Mouse (Mus musculus) limb, embryonic 12.5 days (tissue): Measurements from ENCODE around the gene Tbc1d22a. TPM values are rescaled to one million over a fixed set of nuclear protein-coding genes. Genes with fewer than 3 reads are reported as not detected.

Experiments
- ATAC-seq: fragments of 200-750 bp; cut with Nextera tagmentation; 2 replicates; pipeline ENCODE4 v1.8.0; 2017; ENCODE audit warnings: low read depth, moderate TSS enrichment; ENCODE audit not compliant: insufficient number of reproducible peaks, insufficient read depth, low FRiP score, low TSS enrichment
- H3K27ac ChIP-seq: fragments of 300-500 bp; sonication (generic); 2 replicates; pipeline ENCODE4 v1.5.1; 2016; ENCODE audit warnings: mild to moderate bottlenecking, moderate library complexity
- H3K27me3 ChIP-seq: fragments of 300-500 bp; sonication (generic); 2 replicates; pipeline ENCODE4 v1.6.1; 2016; ENCODE audit warnings: mild to moderate bottlenecking, moderate library complexity
- H3K36me3 ChIP-seq: fragments of 300-500 bp; sonication (generic); 2 replicates; pipeline ENCODE4 v1.6.1; 2016; ENCODE audit warnings: mild to moderate bottlenecking, moderate library complexity
- H3K4me1 ChIP-seq: fragments of 300-500 bp; sonication (generic); replicated peaks from 2 replicates; pipeline ENCODE4 v1.6.1; 2016
- H3K4me2 ChIP-seq: fragments of 300-500 bp; sonication (generic); 2 replicates; pipeline ENCODE4 v1.6.1; 2016; ENCODE audit warnings: mild to moderate bottlenecking, moderate library complexity
- H3K4me3 ChIP-seq: fragments of 300-500 bp; sonication (generic); replicated peaks from 2 replicates; pipeline ENCODE4 v1.5.1; 2016; ENCODE audit warnings: mild to moderate bottlenecking
- H3K9ac ChIP-seq: fragments of 300-500 bp; sonication (generic); replicated peaks from 2 replicates; pipeline ENCODE4 v1.6.1; 2016; ENCODE audit warnings: mild to moderate bottlenecking, moderate library complexity
- H3K9me3 ChIP-seq: fragments of 300-500 bp; sonication (generic); 2 replicates; pipeline ENCODE4 v1.6.1; 2016; ENCODE audit warnings: mild to moderate bottlenecking, moderate library complexity
- WGBS: fragments of 180-500 bp; shearing (Covaris S2); methylation state at CpG from one replicate; pipeline ENCODE4 v1.1.7; 2016; 5-methylcytosine and 5-hydroxymethylcytosine counted together
- polyA plus RNA-seq: library from polyadenylated mRNA; unstranded; fragments of >200 nt; fragmentation: Nextera tagmentation; extraction: Ambion mirVana; gene quantifications from 2 replicates; pipeline ENCODE4 v1.2.1, GENCODE M21; 2016

Tbc1d22a gene
- polyA plus RNA-seq, 1 experiment from 2014 or later, result 12.1 TPM

DNA sequence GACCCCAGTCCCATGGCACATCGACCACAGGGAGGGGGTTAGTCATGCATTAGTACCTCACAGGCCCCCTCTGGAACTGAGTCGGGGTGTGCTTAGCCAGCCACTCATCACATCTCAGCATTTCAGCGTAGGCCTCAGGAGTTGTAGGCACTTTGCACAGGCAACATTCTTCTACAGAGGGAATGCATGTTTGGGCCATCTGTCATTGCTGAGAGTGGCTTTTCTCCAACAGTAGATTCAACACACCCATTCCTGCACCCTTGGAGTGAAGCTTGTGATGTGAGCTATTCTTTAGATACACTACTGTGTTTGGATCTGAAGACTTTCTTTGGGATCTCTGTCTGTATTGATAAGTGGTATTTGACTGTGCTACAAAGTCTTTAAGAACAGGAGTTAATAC, 75.8 kb downstream of the Tbc1d22a start:
- no peak overlapping the region for H3K27ac ChIP-seq

DNA sequence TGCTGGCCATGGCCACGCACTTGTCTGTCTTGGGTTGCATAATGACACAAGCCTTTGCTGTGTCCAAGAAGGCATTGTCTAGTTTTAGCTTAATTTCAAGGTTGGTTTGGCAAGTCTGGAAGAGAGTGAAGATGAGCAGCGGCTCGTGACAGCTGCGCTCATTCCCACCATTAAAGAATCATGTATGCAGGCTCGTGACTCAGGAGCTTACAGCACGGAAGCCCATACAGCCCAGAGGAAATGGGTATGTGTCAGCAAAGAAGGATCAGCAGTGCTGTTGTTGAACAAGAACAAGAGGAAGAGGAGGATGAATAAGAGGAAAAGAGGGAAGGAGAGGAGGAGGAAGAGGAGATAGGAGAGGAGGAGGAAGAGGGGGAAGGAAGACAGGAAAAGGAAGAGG, 78.0 kb downstream of the Tbc1d22a start:
- Histone ChIP-seq H3K4me1 (peaks cover 13% of the 10 kb centered on the region), H3K9me3 (no peaks in the 10 kb centered on the region), H3K4me2 (no peak overlapping the region), H3K4me3 (no peak overlapping the region), H3K9ac (no peak overlapping the region), H3K27me3 (no peaks in the 10 kb centered on the region), H3K36me3 (no peaks in the 10 kb centered on the region), H3K27ac (no peak overlapping the region)
- no peak for ATAC-seq
- WGBS, result 90% methylated on average over 6 of the region's 6 CpGs

More for the DNA sequence above, 75.8 kb downstream of the Tbc1d22a start:
- no peak overlapping the region for H3K9ac ChIP-seq
- H3K9me3 ChIP-seq, result no peaks in the 10 kb centered on the region
- peaks cover 7% of the 10 kb centered on the region; the same call in 1 of the 2 replicates for H3K4me1 ChIP-seq
- no peaks in the 10 kb centered on the region for H3K27me3 ChIP-seq
- 80% methylated on average over 3 of the region's 3 CpGs for WGBS
- ATAC-seq, result no peak
- H3K4me3 ChIP-seq, result no peak overlapping the region
- H3K4me2 ChIP-seq, result no peak overlapping the region
- H3K36me3 ChIP-seq, result no peaks in the 10 kb centered on the region

GRCm38 (mm10) chr15:86294426-86294825, 80.2 kb downstream of the Tbc1d22a start:
- WGBS, result 92% methylated on average over 3 of the region's 3 CpGs
- Histone ChIP-seq H3K4me1 (peaks cover 13% of the 10 kb centered on the region), H3K27ac (no peak overlapping the region), H3K36me3 (no peaks in the 10 kb centered on the region), H3K9me3 (no peaks in the 10 kb centered on the region), H3K9ac (no peak overlapping the region), H3K4me3 (no peak overlapping the region), H3K27me3 (no peaks in the 10 kb centered on the region), H3K4me2 (no peak overlapping the region)
- no peak for ATAC-seq

DNA sequence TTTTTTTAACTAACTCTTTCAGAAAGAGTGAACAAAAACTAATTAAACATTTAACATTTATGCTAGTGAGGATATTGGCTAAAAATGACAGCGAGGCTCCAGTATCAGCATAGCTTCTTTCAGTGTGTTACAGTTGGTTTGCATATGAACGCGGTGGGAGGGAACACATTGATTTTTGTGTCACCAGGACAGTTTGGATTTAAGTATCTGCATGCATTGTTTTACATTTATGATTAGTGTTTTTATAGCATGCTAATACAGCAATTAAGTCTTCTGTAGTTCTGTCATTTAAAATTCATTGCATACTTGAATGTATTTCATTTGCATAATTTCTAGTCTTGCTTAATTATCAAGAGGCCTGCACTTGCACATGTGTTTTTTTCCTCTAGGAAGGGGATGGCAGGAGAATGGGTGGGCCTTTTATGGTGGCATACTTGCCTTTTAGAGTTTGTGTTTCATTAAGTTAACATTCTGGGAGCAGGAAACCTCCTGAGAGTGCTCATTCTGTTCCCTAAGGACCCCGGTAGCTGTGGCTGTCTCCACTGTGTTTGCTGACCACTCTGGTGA, 81.5 kb downstream of the Tbc1d22a start:
- no peaks in the 10 kb centered on the region for H3K9me3 ChIP-seq

DNA sequence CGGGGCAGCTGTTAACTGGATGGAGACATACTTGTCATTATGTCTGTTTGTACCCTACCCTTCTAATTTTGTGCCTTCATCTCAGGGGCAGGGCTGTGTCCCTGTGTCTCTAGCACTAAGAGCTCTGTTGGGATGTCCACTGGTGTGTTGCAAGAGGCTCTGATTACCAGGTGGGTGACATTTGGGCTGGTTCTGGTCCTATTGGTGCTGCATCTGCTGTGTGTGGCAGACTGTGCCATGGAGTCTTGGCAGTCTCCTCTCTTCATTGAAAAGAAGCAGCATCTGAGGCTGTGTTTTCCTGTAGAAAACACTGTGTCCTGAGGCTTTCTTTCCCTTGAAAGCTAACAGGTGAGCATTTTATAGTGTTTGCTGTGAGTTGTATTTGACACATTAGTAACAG, 83.0 kb downstream of the Tbc1d22a start:
- Histone ChIP-seq H3K27ac (no peak overlapping the region), H3K27me3 (no peaks in the 10 kb centered on the region), H3K4me2 (no peak overlapping the region), H3K9me3 (no peaks in the 10 kb centered on the region), H3K36me3 (no peaks in the 10 kb centered on the region), H3K9ac (no peak overlapping the region), H3K4me1 (peaks cover 13% of the 10 kb centered on the region), H3K4me3 (no peak overlapping the region)
- whole genome bisulfite sequencing, result 88% methylated on average over 1 of the region's 1 CpGs
- ATAC-seq, result no peak

More for the DNA sequence above, 81.5 kb downstream of the Tbc1d22a start:
- H3K4me1 ChIP-seq, result peaks cover 13% of the 10 kb centered on the region
- no peak overlapping the region for H3K27ac ChIP-seq
- H3K4me3 ChIP-seq, result no peak overlapping the region
- WGBS, result 68% methylated on average over 4 of the region's 4 CpGs
- ATAC-seq, result no peak
- no peak overlapping the region for H3K9ac ChIP-seq
- H3K27me3 ChIP-seq, result no peaks in the 10 kb centered on the region
- H3K36me3 ChIP-seq, result no peaks in the 10 kb centered on the region
- no peak overlapping the region for H3K4me2 ChIP-seq

DNA sequence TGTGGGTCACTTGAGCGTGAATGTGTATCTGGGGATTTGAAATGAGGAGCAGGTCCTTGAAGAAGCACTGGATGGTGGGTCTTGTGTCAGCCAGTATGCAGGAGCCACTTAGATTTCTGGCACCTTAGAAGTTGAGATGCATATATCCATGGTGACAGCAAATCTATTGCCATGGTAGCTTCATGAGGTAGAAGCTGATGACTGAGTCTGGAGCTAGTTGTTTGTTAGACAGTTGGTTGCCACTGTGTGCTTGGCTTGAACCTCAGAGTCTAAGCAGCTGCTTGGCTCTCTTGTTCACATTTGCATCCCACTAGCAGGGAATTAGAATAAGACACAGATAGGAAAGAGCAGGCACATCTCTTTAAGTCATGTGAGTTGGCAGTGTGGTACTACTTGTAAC, 89.6 kb downstream of the Tbc1d22a start:
- H3K9me3 ChIP-seq, result no peaks in the 10 kb centered on the region
- no peaks in the 10 kb centered on the region for H3K4me1 ChIP-seq
- no peak overlapping the region for H3K27ac ChIP-seq
- no peaks in the 10 kb centered on the region for H3K27me3 ChIP-seq
- 93% methylated on average over 1 of the region's 1 CpGs for WGBS
- no peak overlapping the region for H3K4me3 ChIP-seq
- ATAC-seq, result no peak
- no peaks in the 10 kb centered on the region for H3K36me3 ChIP-seq
- no peak overlapping the region for H3K4me2 ChIP-seq
- H3K9ac ChIP-seq, result no peak overlapping the region

GRCm38 (mm10) chr15:86304861-86305260, 90.6 kb downstream of the Tbc1d22a start:
- 80% methylated on average over 3 of the region's 3 CpGs for WGBS
- Histone ChIP-seq H3K9me3 (no peaks in the 10 kb centered on the region), H3K4me2 (no peak overlapping the region), H3K36me3 (no peaks in the 10 kb centered on the region), H3K4me3 (no peak overlapping the region), H3K27ac (no peak overlapping the region), H3K9ac (no peak overlapping the region), H3K27me3 (no peaks in the 10 kb centered on the region), H3K4me1 (0 out of 2 replicates have a peak, but pooled peaks cover 4% of the 10 kb centered on the region)
- no peak for ATAC-seq

DNA sequence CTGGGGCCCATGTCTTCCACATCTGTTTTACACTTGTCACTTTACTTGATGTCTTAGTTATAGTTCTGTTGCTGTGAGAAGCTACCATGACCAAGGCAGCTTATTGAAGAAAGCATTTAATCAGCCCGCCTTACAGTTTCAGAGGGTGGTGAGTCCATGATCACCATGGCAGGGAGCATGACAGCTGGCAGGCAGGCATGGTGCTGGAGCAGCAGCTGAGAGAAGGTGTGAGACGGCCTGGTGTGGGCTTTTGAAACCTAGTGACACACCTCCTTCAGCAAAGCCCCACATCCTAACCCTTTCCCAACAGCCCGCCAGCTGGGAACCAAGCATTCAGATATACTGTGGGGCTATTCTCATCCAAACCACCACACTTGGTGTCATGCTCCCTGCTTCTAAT, 91.0 kb downstream of the Tbc1d22a start:
- 76% methylated on average over 3 of the region's 3 CpGs for WGBS
- no peaks in the 10 kb centered on the region for H3K9me3 ChIP-seq
- H3K27me3 ChIP-seq, result no peaks in the 10 kb centered on the region
- H3K36me3 ChIP-seq, result no peaks in the 10 kb centered on the region
- no peak overlapping the region for H3K9ac ChIP-seq
- no peak overlapping the region for H3K4me3 ChIP-seq
- no peak for ATAC-seq
- no peak overlapping the region for H3K27ac ChIP-seq
- no peak overlapping the region for H3K4me2 ChIP-seq
- 0 out of 2 replicates have a peak, but pooled peaks cover 4% of the 10 kb centered on the region for H3K4me1 ChIP-seq

- H3K36me3 ChIP-seq, result peaks cover 6% of the 10 kb centered on the region; the same call in 1 of the 2 replicates
- H3K27ac ChIP-seq, result no peak overlapping the region
- H3K4me2 ChIP-seq, result no peak overlapping the region
- 85% methylated on average over 5 of the region's 5 CpGs for WGBS
- no peaks in the 10 kb centered on the region for H3K9me3 ChIP-seq
- H3K4me1 ChIP-seq, result 0 out of 2 replicates have a peak, but pooled peaks cover 4% of the 10 kb centered on the region
- no peaks in the 10 kb centered on the region for H3K27me3 ChIP-seq
- H3K4me3 ChIP-seq, result no peak overlapping the region
- no peak overlapping the region for H3K9ac ChIP-seq
- ATAC-seq, result no peak
Measured at GRCm38 (mm10) chr15:86309213-86309829, 95.1 kb downstream of the Tbc1d22a start.

- Histone ChIP-seq H3K36me3 (peaks cover 4% of the 10 kb centered on the region; the same call in 1 of the 2 replicates), H3K27me3 (no peaks in the 10 kb centered on the region), H3K27ac (no peak overlapping the region), H3K4me3 (no peak overlapping the region), H3K4me2 (no peak overlapping the region), H3K9me3 (peaks cover 3% of the 10 kb centered on the region; the same call in 1 of the 2 replicates), H3K4me1 (no peaks in the 10 kb centered on the region), H3K9ac (no peak overlapping the region)
- 89% methylated on average over 19 of the region's 19 CpGs for WGBS
- ATAC-seq, result no peak
Measured at GRCm38 (mm10) chr15:86320803-86321510, 106.7 kb downstream of the Tbc1d22a start.

DNA sequence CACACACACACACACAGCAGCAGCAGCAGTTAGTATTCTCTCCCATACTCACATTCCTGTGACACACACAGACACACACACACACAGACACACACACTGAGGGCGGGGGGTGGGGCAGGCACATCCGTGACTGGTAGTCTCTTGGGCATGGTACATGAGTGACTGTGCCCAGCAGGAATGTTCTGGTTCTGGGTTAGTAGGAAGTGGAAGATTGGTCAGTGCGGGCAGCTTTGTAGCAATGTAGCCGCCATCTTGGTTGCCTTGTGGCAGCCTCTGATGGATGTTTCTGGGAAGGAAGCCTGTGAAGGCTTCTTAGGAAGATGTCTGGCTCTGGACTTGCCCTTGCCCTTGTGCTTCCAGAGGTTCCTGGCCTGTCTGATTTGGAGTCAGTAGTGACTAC, 112.1 kb downstream of the Tbc1d22a start:
- Histone ChIP-seq H3K27ac (no peak overlapping the region), H3K36me3 (no peaks in the 10 kb centered on the region), H3K4me2 (no peak overlapping the region), H3K4me3 (no peak overlapping the region), H3K4me1 (no peaks in the 10 kb centered on the region), H3K9me3 (no peaks in the 10 kb centered on the region), H3K9ac (no peak overlapping the region), H3K27me3 (no peaks in the 10 kb centered on the region)
- no peak for ATAC-seq
- WGBS, result 83% methylated on average over 4 of the region's 4 CpGs
